Mouse (Mus musculus) c-Kit-negative CD71-positive TER-119-positive erythroid progenitor cells, embryonic 14.5 days (primary cell): ENCODE results near the gene Cd4.

Source experiments
- DNase-seq: peaks from one replicate; pipeline ENCODE4 v3.0.0-alpha.2; 2013; ENCODE audit warnings: low read depth, low spot score

Cd4 gene

GRCm38 (mm10) chr6:124887986-124888385, at the start of gene Cd4:
Gene Cd4 (minus strand): TSS chr6:124888221.
- DNase-seq: no peak

- DNase-seq: no peak
These were observed 49.5 kb upstream of the Cd4 start for GRCm38 (mm10) chr6:124937493-124937892.

DNA sequence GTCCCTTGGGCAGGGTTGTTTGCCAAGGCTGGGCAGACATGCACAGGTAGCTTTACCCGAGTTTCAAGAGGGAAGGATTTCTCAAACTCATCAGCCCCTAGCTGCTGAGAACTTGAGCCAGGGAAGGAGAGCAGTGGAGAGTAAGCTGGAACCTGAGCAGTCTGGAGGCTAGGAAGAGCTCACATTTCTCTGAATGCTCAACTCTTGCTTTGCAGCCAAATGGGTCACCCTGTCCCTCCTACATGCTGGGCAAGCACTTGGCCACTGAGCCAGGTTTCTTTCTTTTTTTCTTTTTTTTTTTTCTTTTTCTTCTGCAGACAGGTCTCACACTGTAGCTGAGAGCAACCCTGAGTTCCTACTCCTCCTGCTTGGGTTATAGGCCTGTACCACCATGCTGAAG, 48.7 kb upstream of the Cd4 start:
- no peak for DNase-seq

- no peak for DNase-seq
These were observed 46.6 kb upstream of the Cd4 start for GRCm38 (mm10) chr6:124934670-124935069.

- DNase-seq: no peak
These were observed 45.1 kb upstream of the Cd4 start for GRCm38 (mm10) chr6:124933127-124933526.

GRCm38 (mm10) chr6:124932314-124932695, 44.3 kb upstream of the Cd4 start:
- no peak for DNase-seq

- DNase-seq: peak; percentile 20
These were observed 43.7 kb upstream of the Cd4 start for GRCm38 (mm10) chr6:124931525-124932313.

DNA sequence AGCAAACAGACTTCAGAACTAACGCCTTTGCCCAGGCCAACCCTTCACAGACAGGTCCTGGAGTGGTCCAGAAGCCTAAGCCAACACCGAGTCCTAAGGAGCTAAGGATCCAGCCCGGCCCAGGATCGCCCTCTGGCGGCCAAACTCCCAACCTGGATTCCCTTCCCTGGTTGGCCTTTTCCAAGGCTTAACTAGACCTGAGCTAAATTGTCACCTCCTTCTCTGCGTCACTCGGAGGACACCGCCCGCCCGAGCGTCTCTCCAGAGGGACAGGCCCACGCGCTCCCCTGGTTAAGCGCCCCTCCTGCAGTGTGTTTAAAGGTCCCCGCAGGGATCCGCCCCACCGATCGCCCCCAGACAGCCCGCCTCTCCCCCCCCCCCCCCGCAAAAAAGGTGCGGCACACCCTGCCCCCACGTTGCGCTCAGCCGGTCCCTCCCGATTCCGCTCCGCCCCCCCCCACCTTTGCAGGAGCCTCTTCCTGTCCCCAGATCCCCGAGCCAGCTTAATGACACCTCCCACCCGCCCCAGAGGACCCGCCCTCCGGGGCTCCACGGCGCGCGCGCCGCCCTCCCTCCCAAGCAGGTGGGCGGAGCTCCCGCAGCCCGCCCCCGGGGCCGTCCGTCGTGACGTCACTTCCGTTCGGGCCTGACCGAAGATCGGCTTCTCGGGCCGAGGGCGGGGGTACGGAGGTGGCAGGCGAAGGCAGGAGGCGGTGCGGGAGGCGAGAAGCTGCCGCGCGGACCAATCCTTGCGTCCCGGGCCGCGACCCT, 42.9 kb upstream of the Cd4 start, which contains the start of gene Mlf2:
Mlf2 (plus strand) TSS at position 633 of the 771 bp plus-strand sequence.
- DNase-seq: peak; percentile 94

- DNase-seq: no peak
These were observed 42.2 kb upstream of the Cd4 start for GRCm38 (mm10) chr6:124930231-124930630.

- no peak for DNase-seq
These were observed 37.9 kb upstream of the Cd4 start for GRCm38 (mm10) chr6:124925941-124926340.

GRCm38 (mm10) chr6:124925173-124925793, 37.3 kb upstream of the Cd4 start:
- no peak for DNase-seq

- DNase-seq: no peak
These were observed 33.5 kb upstream of the Cd4 start for GRCm38 (mm10) chr6:124921539-124921938.

DNA sequence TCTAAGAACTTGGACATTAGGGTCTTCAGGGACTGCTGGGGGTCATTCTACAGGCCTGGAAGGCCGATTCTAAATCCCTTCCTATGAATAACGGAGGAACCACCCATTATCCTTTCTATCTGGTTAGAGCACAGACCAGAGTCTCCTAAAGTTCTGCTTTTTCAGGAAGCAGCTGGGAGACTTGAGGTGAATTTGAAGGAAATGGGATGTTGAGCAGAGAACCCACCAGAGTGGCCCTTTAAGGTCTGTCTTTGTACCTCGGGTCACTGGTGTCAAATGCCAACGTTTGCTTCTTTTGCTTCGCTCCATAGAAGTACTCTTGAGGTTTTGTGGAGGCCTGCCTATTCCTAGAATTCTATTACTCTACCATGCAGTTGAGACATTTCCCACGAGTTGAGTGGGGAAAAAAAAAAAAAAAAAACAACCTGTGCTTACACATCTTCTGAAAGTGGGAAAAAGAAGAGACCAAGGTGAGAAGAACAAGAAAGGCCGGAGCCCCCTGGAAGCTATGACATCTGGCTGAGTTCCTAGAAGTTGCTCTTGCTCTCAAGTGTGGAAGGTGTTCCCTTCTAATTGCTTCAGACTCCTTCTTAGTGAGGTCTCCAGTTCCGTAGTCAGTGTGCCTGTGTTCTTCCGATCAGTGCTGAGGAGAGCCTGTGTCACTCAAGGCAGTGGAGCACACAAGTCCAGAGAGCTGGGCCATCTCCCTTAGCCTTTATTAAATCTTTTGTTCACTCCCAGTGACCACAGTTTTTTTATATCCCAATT, 32.5 kb upstream of the Cd4 start:
- DNase-seq: no peak

DNA sequence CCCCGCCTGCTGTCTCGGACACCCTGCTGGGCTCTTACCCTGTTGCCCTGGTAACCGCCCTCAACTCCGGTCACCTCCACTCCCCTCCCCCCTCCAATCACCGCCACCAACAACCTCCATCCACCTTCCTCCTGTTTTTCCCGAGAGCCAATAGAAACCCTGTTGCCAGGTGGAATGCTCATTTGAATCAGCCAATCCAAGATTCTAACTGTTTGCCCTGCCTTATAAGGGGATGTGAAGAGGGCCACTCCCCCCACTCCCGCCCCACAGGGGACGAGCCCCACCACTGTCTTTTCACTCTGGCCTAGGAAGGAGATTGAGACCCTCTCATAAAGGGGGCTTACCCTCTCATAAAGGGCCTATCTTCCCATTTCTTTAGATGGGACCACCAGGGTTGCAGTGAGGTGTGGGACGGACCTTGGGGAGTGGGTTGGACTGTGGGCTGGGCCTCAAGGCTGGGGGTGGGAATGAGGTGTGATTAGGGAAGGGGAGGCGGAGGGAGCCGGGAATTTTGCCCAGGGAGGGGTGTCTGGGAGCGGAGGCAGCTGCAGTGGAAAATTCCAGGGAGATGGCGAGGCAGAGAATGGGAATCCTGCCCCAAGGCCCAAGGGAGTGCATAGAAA, 31.8 kb upstream of the Cd4 start, which contains the start of gene Ptms:
Ptms (minus strand) TSS at position 409 of the 623 bp plus-strand sequence.
- no peak for DNase-seq

DNA sequence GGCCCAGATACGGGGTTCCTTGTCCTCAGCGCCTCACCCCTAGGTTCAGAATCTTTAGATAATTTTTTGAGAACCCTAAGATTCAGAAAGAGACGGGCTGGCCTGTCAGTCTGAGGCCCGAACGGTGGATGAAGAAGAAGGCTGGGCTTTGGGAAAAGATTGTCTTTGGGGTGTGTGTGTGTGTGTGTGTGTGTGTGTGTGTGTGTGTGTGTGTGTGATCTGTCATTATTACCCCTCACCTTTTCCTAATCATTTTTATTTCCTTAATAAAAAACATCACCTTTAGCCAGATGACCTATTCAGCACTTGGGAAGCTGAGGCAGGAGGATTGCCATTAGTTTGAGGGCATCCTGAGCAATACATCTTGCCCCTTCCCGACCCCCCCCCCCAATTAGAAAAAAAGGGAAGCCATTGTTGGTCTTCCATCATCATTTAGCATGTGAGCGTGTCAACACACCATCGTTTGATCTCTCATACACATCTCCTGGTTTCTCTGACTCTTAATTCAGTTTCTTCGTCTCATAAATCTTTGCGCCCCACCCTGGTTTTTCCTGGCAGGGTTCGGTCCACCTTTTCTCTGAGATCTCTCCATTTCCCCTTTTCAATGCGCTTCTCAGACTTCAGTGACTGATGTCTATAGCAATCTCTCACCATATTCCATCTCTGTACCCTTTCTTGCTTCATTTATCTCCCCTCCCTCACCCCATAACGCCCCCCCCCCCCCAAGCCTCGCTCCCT, 31.0 kb upstream of the Cd4 start:
- no peak for DNase-seq

- DNase-seq: no peak
These were observed 30.3 kb upstream of the Cd4 start for GRCm38 (mm10) chr6:124918331-124918690.

- no peak for DNase-seq
These were observed 29.7 kb upstream of the Cd4 start for GRCm38 (mm10) chr6:124917518-124918330.

DNA sequence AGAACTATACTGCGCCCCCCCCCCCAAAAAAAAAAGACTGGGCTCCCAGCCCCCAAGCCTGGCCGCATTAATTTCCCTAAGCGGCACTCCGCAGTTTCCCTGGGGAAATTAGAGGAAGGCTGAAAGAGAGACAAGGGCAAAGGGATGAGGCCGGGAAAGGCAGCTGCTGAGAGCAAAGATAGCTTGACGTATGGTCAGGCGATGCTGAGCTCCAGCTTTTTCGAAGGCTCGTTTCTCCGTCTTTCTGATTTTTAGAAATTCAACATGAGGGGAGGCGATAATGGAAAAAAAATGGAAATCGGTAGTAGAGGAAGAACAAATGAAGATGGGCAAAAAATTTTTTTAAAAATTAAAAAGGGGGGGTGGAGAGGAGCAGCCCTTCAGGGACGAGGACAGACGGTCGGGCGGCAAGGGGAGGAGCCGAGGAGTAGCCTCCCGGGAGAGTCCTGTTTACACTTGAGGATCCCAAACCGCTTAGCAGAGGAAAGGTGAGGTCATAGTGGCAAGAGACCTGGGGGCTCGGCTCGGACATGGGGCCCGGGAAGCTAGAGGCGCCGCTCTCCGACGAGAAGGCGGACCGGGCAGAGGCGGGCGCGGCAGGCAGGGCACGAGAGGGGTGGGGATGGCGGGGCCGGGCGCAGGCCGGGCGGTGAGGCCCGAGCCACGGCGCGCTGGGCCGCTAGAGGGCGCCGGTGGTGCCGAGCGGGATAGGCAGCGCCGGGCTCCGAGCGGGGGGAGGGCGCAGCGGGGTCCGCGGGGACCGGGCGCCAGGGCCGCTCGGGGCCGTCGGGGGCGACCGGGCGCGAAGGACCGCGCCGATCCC, 28.9 kb upstream of the Cd4 start:
- DNase-seq: peak; percentile 46
